Mouse (Mus musculus): Measurements from ENCODE around the gene Schip1.

Schip1 gene

GRCm38 (mm10) chr3:68542944-68543501, 478.4 kb downstream of the Schip1 start:
- intact Hi-C loops (cut with DNase I): loop anchor here (2.0 to 10.0 kb wide), 2 partner anchors 48 to 486 kb away; no protein-coding TSS in a partner anchor

GRCm38 (mm10) chr3:68544811-68545210, 480.2 kb downstream of the Schip1 start:
- intact Hi-C loops (cut with DNase I): loop anchor here (10.0 kb wide), 1 partner anchor 50 kb away; no protein-coding TSS in a partner anchor

- intact Hi-C loops (cut with DNase I): loop anchor here (10.0 kb wide), 1 partner anchor 51 kb away; no protein-coding TSS in a partner anchor
These were observed 481.3 kb downstream of the Schip1 start for GRCm38 (mm10) chr3:68545898-68546297.

- intact Hi-C loops (cut with DNase I): no loop called here
These were observed 490.6 kb downstream of the Schip1 start for GRCm38 (mm10) chr3:68555087-68555662.

- intact Hi-C loops (cut with DNase I): no loop called here
These were observed 492.3 kb downstream of the Schip1 start for GRCm38 (mm10) chr3:68556891-68557290.

- intact Hi-C loops (cut with DNase I): no loop called here
These were observed 494.1 kb downstream of the Schip1 start for GRCm38 (mm10) chr3:68558744-68559143.

- intact Hi-C loops (cut with DNase I): no loop called here
These were observed 495.5 kb downstream of the Schip1 start for GRCm38 (mm10) chr3:68560057-68560456.

GRCm38 (mm10) chr3:68562838-68563237, 498.2 kb downstream of the Schip1 start:
- intact Hi-C loops (cut with DNase I): no loop called here

GRCm38 (mm10) chr3:68563922-68564321, 499.3 kb downstream of the Schip1 start:
- intact Hi-C loops (cut with DNase I): no loop called here

- intact Hi-C loops (cut with DNase I): no loop called here
These were observed 500.5 kb downstream of the Schip1 start for GRCm38 (mm10) chr3:68564978-68565674.

GRCm38 (mm10) chr3:68565675-68566055, 501.1 kb downstream of the Schip1 start:
- intact Hi-C loops (cut with DNase I): no loop called here

- intact Hi-C loops (cut with DNase I): no loop called here
These were observed 503.0 kb downstream of the Schip1 start for GRCm38 (mm10) chr3:68567581-68567980.

- intact Hi-C loops (cut with DNase I): no loop called here
These were observed 503.5 kb downstream of the Schip1 start for GRCm38 (mm10) chr3:68568149-68568548.

GRCm38 (mm10) chr3:68568716-68569115, 504.1 kb downstream of the Schip1 start:
- intact Hi-C loops (cut with DNase I): no loop called here

- intact Hi-C loops (cut with DNase I): no loop called here
These were observed 505.7 kb downstream of the Schip1 start for GRCm38 (mm10) chr3:68570319-68570718.

GRCm38 (mm10) chr3:68572249-68573225, 507.9 kb downstream of the Schip1 start:
- intact Hi-C loops (cut with DNase I): no loop called here

GRCm38 (mm10) chr3:68573226-68573624, 508.6 kb downstream of the Schip1 start:
- intact Hi-C loops (cut with DNase I): no loop called here

- intact Hi-C loops (cut with DNase I): no loop called here
These were observed 509.5 kb downstream of the Schip1 start for GRCm38 (mm10) chr3:68574097-68574496.

- intact Hi-C loops (cut with DNase I): no loop called here
These were observed 510.0 kb downstream of the Schip1 start for GRCm38 (mm10) chr3:68574565-68574964.

- intact Hi-C loops (cut with DNase I): no loop called here
These were observed 511.2 kb downstream of the Schip1 start for GRCm38 (mm10) chr3:68575636-68576340.

GRCm38 (mm10) chr3:68576431-68576830, 511.8 kb downstream of the Schip1 start:
- intact Hi-C loops (cut with DNase I): no loop called here

Data from adrenal gland (tissue).